Mouse (Mus musculus) testis, adult 2 months (tissue): ENCODE measurements at regions not wholly inside any gene's neighbourhood (a gene's known extent, or its start where the extent isn't known, plus 50 kb on each side); places are given as distances from the start of the nearest gene placed in this dataset.

Experiments
- CTCF ChIP-seq: fragments of 200-500 bp; IDR thresholded peaks from 2 replicates; pipeline ENCODE4 v1.5.1; 2012; ENCODE audit warnings: low read depth, mild to moderate bottlenecking, inconsistent platforms, low read length, moderate library complexity; ENCODE audit not compliant: control insufficient read depth, insufficient read depth, insufficient replicate concordance
- POLR2A ChIP-seq: fragments of 200-500 bp; IDR thresholded peaks from 2 replicates; pipeline ENCODE4 v1.6.1; 2012; ENCODE audit warnings: low read depth, mild to moderate bottlenecking, inconsistent platforms, low read length, moderate library complexity; ENCODE audit not compliant: control insufficient read depth

DNA sequence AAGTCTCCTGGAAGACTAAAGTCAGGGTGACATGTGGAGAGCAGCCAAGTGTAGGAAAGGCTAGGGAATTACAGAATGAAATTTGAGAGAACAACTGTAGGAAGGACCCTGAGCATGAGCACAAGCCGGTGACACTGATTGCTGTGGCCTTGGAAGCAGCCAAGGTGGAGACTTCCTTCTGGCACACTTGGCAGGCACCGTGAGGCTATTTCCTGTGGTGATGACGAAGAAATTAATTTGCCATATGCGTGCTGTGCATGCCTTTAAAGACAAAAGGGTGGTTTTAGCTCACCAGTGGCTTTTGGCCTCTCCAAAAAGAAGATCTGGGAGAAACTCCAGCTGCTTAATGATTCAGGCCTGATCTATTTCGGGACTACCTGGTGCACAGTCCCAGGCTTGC lies 55.4 kb upstream of the Mgmt start:
- TF ChIP-seq CTCF (no peak), POLR2A (no peak)
